Mouse (Mus musculus) brain, embryonic 14.5 days (tissue): ENCODE measurements at regions not wholly inside any gene's neighbourhood (a gene's known extent, or its start where the extent isn't known, plus 50 kb on each side); places are given as distances from the start of the nearest gene placed in this dataset.
A peak's percentile ranks its signal among the peaks of the same experiment; 100 is the strongest.

ENCODE experiments used
- DNase-seq: peaks from one replicate; pipeline ENCODE4 v3.0.0-alpha.2; 2011; ENCODE audit warnings: low read depth
- CTCF ChIP-seq: fragments of 200-500 bp; IDR thresholded peaks from 2 replicates; pipeline ENCODE4 v1.5.1; 2012; ENCODE audit warnings: inconsistent platforms, mild to moderate bottlenecking, moderate library complexity, borderline replicate concordance; ENCODE audit not compliant: insufficient read depth, insufficient read length; ENCODE audit errors: extremely low read depth
- POLR2A ChIP-seq: fragments of 200-500 bp; IDR thresholded peaks from 2 replicates; pipeline ENCODE4 v1.6.1; 2012; ENCODE audit warnings: mild to moderate bottlenecking, inconsistent platforms, borderline replicate concordance; ENCODE audit not compliant: poor library complexity, insufficient read depth, insufficient read length, severe bottlenecking; ENCODE audit errors: extremely low read depth

DNA sequence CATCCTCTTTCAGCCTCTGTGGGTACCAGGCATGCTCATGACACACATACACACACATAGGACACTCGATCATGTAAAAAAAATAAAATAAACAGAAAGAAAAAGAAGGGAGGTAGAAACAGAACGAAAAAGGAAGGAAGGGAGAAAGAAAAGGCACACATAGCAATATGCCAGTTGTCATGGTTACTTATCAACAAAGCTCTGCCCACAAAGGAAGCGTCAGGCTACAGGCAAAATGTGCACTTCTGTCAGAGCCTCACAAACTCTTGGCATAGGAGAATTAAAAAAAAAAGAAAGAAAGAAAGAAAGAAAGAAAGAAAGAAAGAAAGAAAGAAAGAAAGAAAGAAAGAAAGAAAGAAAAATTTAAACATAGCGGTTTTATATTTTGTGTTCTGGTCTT is 56.9 kb upstream of the Sox2 start:
- no peak for TF ChIP-seq POLR2A
- TF ChIP-seq CTCF, result no peak
- DNase-seq, result peak; percentile 59

DNA sequence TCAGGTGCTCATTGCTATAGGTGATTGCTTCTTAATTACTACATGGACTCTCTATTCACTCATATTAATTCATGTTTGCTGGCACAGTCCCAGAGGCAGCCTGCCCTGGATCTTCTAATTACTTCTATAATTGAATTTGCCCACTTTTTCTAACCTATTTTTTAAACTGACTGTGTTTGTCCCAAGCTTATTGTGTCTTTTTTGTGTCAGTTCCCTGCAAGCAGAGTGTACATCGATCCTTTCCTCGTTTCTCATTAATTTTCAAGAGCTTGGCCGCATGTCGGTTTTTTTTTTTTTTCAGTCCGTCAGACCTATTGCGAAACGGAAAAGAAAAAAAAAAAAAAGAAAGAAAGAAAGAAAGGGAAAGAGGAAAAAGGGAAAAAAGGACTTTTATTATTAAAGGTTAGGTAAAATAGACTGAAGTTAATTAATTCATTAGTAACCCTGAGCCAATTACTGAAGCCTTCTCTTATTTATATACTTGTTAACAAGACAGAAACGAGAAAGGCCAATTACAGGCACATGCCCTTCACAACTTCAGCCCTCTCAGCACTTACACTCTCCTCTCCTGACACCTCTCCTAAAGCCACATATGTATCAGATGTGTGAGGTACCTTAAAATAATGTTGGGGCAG is 72.2 kb upstream of the Sox2 start:
- DNase-seq, result peak; percentile 71
- TF ChIP-seq CTCF, result no peak
- no peak for TF ChIP-seq POLR2A

GRCm38 (mm10) chr3:34577115-34577514 is 73.1 kb upstream of the Sox2 start:
- DNase-seq, result peak; percentile 63
- TF ChIP-seq POLR2A, result no peak
- TF ChIP-seq CTCF, result no peak

DNA sequence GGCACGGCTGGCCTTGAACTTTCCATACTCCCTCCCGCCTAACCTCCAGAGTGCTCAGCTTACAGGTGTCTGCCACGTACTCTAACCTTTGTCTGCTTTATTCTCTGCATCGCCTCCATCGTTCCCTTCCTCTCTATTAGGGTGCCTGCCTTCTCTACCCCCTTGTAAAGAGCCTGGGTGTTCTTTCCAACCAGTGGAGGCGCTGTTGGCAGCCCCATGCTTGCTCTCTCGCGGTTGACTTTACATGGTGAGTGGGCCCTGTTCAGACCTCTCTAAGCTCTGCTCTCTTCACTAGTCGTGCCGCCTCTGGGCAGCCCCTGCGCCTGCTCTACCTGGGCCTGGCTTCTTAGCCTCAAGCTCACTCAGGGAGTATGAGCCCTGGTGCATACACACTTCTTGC is 74.0 kb upstream of the Sox2 start:
- TF ChIP-seq POLR2A (no peak), CTCF (peak; percentile 50)
- DNase-seq, result peak; percentile 64

DNA sequence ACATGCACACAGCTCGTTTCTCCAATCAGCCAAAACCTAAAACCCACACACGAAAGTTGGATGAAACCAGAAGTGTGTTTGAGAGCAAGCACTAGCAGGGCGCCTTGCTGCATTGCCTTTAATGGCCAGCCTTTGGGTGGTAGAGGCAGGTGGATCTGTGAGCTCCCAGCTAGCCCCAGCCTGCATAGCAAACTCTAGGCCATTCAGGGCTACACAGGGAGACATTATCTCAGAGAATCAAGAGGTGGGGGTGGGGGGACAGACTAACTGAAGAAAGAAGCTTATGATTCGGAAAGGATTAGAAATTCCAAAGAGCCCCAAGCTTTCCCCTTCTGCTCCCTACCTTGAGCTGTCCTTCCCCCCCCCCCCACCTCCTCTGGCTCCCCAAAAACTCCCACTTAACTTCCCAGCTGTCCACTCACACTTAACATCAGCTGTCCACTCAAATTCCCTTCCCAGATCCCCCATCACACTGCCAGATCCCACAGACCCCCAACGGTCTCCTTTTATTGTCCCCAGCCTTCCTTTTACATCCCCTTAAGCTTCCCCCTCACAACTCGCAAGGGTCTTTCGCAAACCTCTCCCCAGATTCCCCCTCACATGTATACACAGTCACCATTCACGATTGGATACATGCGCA is 75.4 kb upstream of the Sox2 start:
- TF ChIP-seq CTCF (no peak), POLR2A (no peak)

GRCm38 (mm10) chr3:34573312-34573711 is 76.9 kb upstream of the Sox2 start:
- TF ChIP-seq CTCF (no peak), POLR2A (no peak)
- DNase-seq, result peak; percentile 61

More for the DNA sequence above, 75.4 kb upstream of the Sox2 start:
- no peak for DNase-seq

- TF ChIP-seq CTCF (no peak), POLR2A (no peak)
- peak; percentile 84 for DNase-seq
These were observed 78.1 kb upstream of the Sox2 start for GRCm38 (mm10) chr3:34572081-34572480.

- DNase-seq, result no peak
- TF ChIP-seq POLR2A (no peak), CTCF (no peak)
These were observed 78.6 kb upstream of the Sox2 start for GRCm38 (mm10) chr3:34571630-34572029.

- no peak for DNase-seq
- TF ChIP-seq CTCF (no peak), POLR2A (no peak)
These were observed 80.2 kb upstream of the Sox2 start for GRCm38 (mm10) chr3:34569998-34570397.

DNA sequence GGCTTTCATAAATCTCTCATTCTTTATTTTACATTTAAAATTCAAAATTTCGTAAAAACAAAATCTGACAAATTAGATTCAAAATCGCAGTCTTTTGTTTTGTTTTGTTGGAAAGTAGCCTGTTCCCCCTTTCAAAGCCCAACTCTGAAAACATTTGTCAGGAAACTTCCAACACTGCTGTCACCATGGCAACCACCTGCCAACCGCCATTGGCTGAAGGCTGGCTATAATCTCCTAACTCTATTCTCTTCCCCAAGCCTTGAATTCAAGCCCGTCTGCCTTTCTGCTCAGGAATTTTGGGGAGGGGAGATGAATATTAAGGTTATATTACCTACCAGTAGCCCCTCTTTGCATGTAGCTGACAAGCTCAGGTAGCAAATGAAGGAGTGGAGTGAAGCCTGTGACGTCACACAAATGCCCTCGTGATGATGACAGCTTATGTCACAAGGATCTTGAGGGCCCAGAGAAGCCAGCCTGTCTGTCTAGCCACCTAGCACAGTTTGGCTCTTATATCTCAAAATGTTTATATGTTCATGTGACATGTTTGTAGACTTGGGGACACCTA is 82.0 kb upstream of the Sox2 start:
- DNase-seq, result peak; percentile 88

DNA sequence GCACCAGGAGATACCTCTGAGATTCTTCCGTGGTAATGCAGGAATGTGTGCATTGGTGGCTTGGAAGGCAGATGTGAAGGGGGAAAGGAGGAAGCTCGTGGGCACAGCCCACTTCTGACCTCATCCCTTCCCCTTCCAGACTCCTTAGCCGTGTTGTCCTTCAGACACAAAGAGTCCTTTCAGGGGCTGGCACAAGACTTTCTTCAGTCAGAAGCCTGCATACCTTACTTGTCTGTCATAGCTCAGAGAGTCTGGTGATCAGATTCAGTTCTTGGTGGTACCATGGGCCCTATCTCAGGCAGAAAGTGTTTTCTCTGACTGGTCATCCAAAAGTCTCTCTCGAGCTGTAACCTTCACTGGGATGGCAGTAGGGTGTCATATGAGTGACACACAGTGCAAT is 84.8 kb upstream of the Sox2 start:
- TF ChIP-seq CTCF (no peak), POLR2A (no peak)
- no peak for DNase-seq

More for the DNA sequence above, 82.0 kb upstream of the Sox2 start:
- TF ChIP-seq POLR2A (no peak), CTCF (no peak)

DNA sequence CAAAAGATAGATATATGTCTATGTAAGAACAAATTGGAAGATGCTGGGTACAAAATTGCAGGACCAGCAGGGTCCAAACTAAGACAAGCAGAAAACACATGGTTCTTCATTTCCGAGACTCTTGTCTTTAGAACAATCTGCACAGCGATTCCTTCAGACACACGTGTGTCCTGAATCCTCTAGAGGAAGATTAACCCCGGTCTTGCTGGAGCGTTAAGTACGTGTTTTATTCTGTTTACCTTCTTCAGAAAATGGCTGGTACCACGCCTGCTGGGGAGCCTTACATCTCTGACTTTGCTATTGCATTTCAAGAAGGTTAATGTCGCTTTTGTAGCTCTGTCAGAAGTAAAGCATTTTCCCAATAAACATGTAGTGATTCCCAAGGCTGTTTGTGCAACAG is 87.3 kb upstream of the Sox2 start:
- peak; percentile 68 for DNase-seq
- no peak for TF ChIP-seq CTCF
- no peak for TF ChIP-seq POLR2A

GRCm38 (mm10) chr3:34561709-34562108 is 88.5 kb upstream of the Sox2 start:
- peak; percentile 94 for DNase-seq

More at GRCm38 (mm10) chr3:34561709-34562108, 88.5 kb upstream of the Sox2 start:
- TF ChIP-seq CTCF (no peak), POLR2A (no peak)
